Mouse (Mus musculus) midbrain, embryonic 13.5 days (tissue): ENCODE data around the gene Nos3. TPM values are rescaled to one million over a fixed set of nuclear protein-coding genes. Genes with fewer than 3 reads are reported as not detected.
A peak's percentile ranks its signal among the peaks of the same experiment; 100 is the strongest.

Experiments
- ATAC-seq: fragments of 200-750 bp; cut with Nextera tagmentation; 2 replicates; pipeline ENCODE4 v1.8.0; 2017; ENCODE audit warnings: mild to moderate bottlenecking, moderate TSS enrichment, moderate library complexity
- H3K27ac ChIP-seq: fragments of 300-500 bp; sonication (generic); 2 replicates; pipeline ENCODE4 v1.5.1; 2015; ENCODE audit warnings: inconsistent platforms, mild to moderate bottlenecking, moderate library complexity
- H3K27me3 ChIP-seq: fragments of 300-500 bp; sonication (generic); 2 replicates; pipeline ENCODE4 v1.6.1; 2015; ENCODE audit warnings: mild to moderate bottlenecking, inconsistent platforms
- H3K36me3 ChIP-seq: fragments of 300-500 bp; sonication (generic); 2 replicates; pipeline ENCODE4 v1.6.1; 2015; ENCODE audit warnings: mild to moderate bottlenecking, inconsistent platforms
- H3K4me1 ChIP-seq: fragments of 300-500 bp; sonication (generic); replicated peaks from 2 replicates; pipeline ENCODE4 v1.6.1; 2015; ENCODE audit warnings: inconsistent platforms
- H3K4me2 ChIP-seq: fragments of 300-500 bp; sonication (generic); replicated peaks from 2 replicates; pipeline ENCODE4 v1.6.1; 2015; ENCODE audit warnings: moderate library complexity, mild to moderate bottlenecking, inconsistent platforms
- H3K4me3 ChIP-seq: fragments of 300-500 bp; sonication (generic); replicated peaks from 2 replicates; pipeline ENCODE4 v1.5.1; 2015; ENCODE audit warnings: mild to moderate bottlenecking, inconsistent platforms
- H3K9ac ChIP-seq: fragments of 300-500 bp; sonication (generic); replicated peaks from 2 replicates; pipeline ENCODE4 v1.6.1; 2015; ENCODE audit warnings: mild to moderate bottlenecking, inconsistent platforms
- H3K9me3 ChIP-seq: fragments of 300-500 bp; sonication (generic); 2 replicates; pipeline ENCODE4 v1.6.1; 2016; ENCODE audit warnings: mild to moderate bottlenecking, inconsistent platforms
- WGBS: fragments of 180-500 bp; shearing (Covaris S2); methylation state at CpG from one replicate; pipeline ENCODE4 v1.1.7; 2015; 5-methylcytosine and 5-hydroxymethylcytosine counted together
- polyA plus RNA-seq: library from polyadenylated mRNA; unstranded; fragments of >200 nt; fragmentation: Nextera tagmentation; extraction: Ambion mirVana; gene quantifications from 2 replicates; pipeline ENCODE4 v1.2.1, GENCODE M21; 2015

The Nos3 gene
- polyA plus RNA-seq, 1 experiment from 2014 or later: 7.0 TPM

DNA sequence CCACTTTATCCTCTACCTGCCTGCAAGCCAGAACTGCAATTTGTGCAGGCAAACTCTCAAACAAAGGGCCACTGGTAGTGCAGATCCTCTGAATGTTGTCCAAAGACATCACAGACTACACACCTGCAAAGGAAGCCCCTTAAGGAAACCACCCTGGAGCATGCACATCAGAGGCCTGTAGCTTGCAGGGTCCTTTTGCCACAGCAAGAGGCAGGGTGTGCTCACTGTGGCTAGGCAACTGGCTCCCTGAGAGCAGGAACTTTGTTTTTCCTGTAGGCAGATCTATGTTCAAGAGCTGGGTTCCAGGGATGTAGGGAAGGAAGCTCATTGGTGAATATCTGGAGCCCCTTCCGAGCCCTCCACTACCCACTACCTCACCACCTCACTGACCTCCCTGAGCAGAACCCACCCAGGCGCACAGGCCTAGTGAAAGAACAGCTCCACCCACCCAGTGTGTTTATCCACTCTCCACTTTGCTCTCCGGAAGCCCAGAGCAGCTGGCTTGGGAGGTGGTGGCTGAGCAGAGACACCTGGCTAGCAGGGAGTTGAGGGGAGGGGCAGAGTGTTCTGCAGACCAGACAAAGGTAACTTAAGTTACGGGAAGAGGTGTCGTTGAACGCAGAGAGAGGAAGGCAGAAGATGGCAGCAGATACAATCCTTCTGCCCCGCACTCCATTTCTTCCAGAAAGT is 17.3 kb upstream of the Nos3 start:
- H3K36me3 ChIP-seq: 0 out of 2 replicates have a peak, but pooled peaks cover 12% of the 10 kb centered on the region
- no peaks in the 10 kb centered on the region for H3K9me3 ChIP-seq
- ATAC-seq: no peak
- 0 out of 2 replicates have a peak overlapping the region, but pooled peaks have one; percentile 65 for H3K27ac ChIP-seq
- H3K27me3 ChIP-seq: peaks cover 21% of the 10 kb centered on the region
- peak overlapping the region; percentile 99 for H3K4me2 ChIP-seq
- peak overlapping the region; percentile 76; the same call in 1 of the 2 replicates for H3K9ac ChIP-seq
- peak overlapping the region; percentile 53 for H3K4me3 ChIP-seq
- H3K4me1 ChIP-seq: peaks cover 81% of the 10 kb centered on the region
- 58% methylated on average over 7 of the region's 7 CpGs for WGBS

DNA sequence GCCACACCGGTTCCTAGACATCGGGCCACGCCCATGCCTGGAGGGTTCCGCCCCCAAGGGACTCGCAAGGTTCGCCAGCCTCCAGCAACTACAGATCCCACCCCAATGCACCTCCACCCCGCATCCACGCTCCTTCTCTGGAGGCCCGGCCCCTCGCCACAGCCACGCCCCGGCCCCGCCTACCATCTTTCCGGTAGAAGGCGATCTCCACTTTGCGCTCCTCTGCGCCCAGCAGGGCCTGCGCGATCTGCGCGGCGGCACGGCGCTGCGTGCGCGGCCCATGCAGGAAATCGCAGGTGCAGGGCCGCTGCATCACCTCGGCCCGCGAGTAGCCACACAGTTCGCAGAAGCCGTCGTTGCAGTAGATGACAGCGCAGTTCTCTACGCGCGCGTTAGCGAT is 16.5 kb upstream of the Nos3 start:
- ATAC-seq: peak; percentile 2
- peak overlapping the region; percentile 76 for H3K9ac ChIP-seq
- H3K27me3 ChIP-seq: peaks cover 21% of the 10 kb centered on the region
- H3K27ac ChIP-seq: peak overlapping the region; percentile 65
- H3K36me3 ChIP-seq: 0 out of 2 replicates have a peak, but pooled peaks cover 12% of the 10 kb centered on the region
- H3K4me3 ChIP-seq: peak overlapping the region; percentile 53
- H3K4me2 ChIP-seq: peak overlapping the region; percentile 99
- H3K4me1 ChIP-seq: peaks cover 81% of the 10 kb centered on the region
- under 1% methylated on average over 41 of the region's 41 CpGs for whole genome bisulfite sequencing
- no peaks in the 10 kb centered on the region for H3K9me3 ChIP-seq

GRCm38 (mm10) chr5:24348546-24348945 is 16.1 kb upstream of the Nos3 start:
- H3K27ac ChIP-seq: peak overlapping the region; percentile 65
- H3K36me3 ChIP-seq: 0 out of 2 replicates have a peak, but pooled peaks cover 12% of the 10 kb centered on the region
- H3K4me1 ChIP-seq: peaks cover 81% of the 10 kb centered on the region
- H3K4me2 ChIP-seq: peak overlapping the region; percentile 99
- ATAC-seq: no peak
- H3K9me3 ChIP-seq: no peaks in the 10 kb centered on the region
- peaks cover 21% of the 10 kb centered on the region for H3K27me3 ChIP-seq
- peak overlapping the region; percentile 53 for H3K4me3 ChIP-seq
- peak overlapping the region; percentile 76 for H3K9ac ChIP-seq
- under 1% methylated on average over 30 of the region's 30 CpGs for WGBS

DNA sequence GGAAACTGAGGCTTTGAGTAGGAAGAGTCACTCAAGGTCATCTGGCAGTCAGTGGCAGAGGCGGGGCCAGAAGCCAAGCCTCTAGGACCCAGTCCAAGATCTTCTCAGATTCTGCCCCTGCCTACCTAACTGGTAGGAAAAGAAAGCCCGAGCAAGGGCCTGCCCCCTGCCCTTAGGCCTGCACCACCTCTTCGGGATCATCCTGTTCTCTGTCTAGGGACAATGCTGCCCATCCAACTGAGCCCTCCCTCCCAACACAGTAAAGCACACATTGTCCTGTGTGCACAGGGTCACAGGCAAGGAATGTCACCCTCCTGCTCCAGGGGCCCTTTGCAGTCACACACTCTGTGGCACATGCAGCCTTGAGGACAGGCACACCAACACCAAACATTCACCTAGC is 14.5 kb upstream of the Nos3 start:
- no peak for ATAC-seq
- peak overlapping the region; percentile 99 for H3K4me2 ChIP-seq
- H3K27me3 ChIP-seq: peaks cover 21% of the 10 kb centered on the region
- H3K4me1 ChIP-seq: peaks cover 72% of the 10 kb centered on the region
- H3K4me3 ChIP-seq: peak overlapping the region; percentile 81
- H3K9ac ChIP-seq: peak overlapping the region; percentile 96
- 0 out of 2 replicates have a peak, but pooled peaks cover 12% of the 10 kb centered on the region for H3K36me3 ChIP-seq
- WGBS: 51% methylated on average over 3 of the region's 3 CpGs
- no peaks in the 10 kb centered on the region for H3K9me3 ChIP-seq
- H3K27ac ChIP-seq: no peak overlapping the region

- Histone ChIP-seq H3K4me3 (peak overlapping the region; percentile 81), H3K27ac (peak overlapping the region; percentile 98), H3K36me3 (0 out of 2 replicates have a peak, but pooled peaks cover 9% of the 10 kb centered on the region), H3K4me1 (peaks cover 66% of the 10 kb centered on the region), H3K9me3 (no peaks in the 10 kb centered on the region), H3K27me3 (peaks cover 21% of the 10 kb centered on the region), H3K4me2 (peak overlapping the region; percentile 99), H3K9ac (peak overlapping the region; percentile 96)
- 25% methylated on average over 15 of the region's 15 CpGs for WGBS
- ATAC-seq: no peak
Observed at GRCm38 (mm10) chr5:24350531-24351250, 13.9 kb upstream of the Nos3 start.

DNA sequence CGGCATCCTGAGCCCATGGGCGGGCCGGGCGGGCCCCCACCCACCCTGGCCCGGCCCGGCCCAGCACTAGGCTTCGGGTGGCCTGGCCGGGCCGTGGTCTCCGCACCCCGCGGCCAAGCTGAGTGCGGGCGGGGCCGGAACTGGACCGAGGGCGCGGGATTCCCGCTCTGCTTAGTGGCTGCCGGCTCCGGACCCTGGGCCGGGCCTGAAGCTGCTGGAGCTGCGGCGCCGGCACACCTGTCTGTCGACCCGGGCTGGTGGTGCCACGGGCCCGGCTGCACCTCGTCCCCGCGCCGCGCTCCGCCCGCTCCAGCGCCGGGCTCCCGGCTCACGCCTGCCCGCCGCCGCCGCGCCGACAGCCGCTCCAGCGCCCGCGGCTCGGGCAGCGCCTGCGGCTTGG is 13.3 kb upstream of the Nos3 start, which contains the start of gene Kcnh2:
TSS of gene Kcnh2 (minus strand) at position 327 of the 400 bp plus-strand sequence.
- 1% methylated on average over 34 of the region's 53 CpGs for WGBS
- Histone ChIP-seq H3K27ac (peak within 1 kb of the TSS; percentile 98), H3K9me3 (no peaks in the 10 kb centered on the region), H3K4me3 (peak within 1 kb of the TSS; percentile 81), H3K36me3 (0 out of 2 replicates have a peak, but pooled peaks cover 5% of the 10 kb centered on the region), H3K4me2 (peak within 1 kb of the TSS; percentile 99), H3K4me1 (peaks cover 65% of the 10 kb centered on the region), H3K27me3 (peaks cover 21% of the 10 kb centered on the region), H3K9ac (peak within 1 kb of the TSS; percentile 96)
- peak; percentile 71 for ATAC-seq

- Histone ChIP-seq H3K4me2 (peak overlapping the region; percentile 99), H3K9me3 (no peaks in the 10 kb centered on the region), H3K36me3 (0 out of 2 replicates have a peak, but pooled peaks cover 3% of the 10 kb centered on the region), H3K4me3 (peak overlapping the region; percentile 81), H3K27me3 (peaks cover 21% of the 10 kb centered on the region), H3K27ac (peak overlapping the region; percentile 98), H3K9ac (peak overlapping the region; percentile 96), H3K4me1 (peaks cover 65% of the 10 kb centered on the region)
- ATAC-seq: peak; percentile 82
- WGBS: 2% methylated on average over 25 of the region's 41 CpGs
Observed at GRCm38 (mm10) chr5:24351701-24352171, 12.9 kb upstream of the Nos3 start.

DNA sequence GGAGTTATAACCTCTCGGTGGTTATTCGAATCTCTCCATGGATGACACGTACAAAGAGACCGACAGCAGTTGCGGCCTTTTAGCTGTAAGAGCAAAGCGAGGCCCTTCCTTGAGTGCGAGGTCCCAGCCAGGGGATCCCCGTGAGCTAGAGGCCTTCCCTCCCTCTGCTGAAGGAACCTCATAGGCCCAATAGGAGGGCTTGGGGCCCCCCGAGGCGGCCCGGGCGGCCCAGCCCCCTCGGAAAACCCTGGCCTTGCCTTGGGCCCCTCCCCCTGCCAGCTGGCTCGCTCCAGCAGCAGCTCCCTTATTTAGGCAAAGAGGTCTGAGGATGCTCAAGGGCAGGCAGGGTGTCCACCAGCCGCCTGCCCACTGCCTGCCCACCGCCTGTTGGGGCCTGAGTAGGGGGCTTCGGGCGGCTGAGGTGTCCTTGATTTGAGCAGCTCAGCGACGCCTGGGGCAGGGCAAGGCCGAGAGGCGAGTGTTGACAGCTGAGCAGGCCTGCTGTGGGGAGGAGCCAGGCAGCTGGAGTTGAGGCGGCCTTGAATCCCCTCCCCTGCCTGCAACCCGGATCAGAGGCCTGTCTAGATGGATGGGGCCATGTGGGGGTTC is 12.3 kb upstream of the Nos3 start:
- peaks cover 18% of the 10 kb centered on the region for H3K27me3 ChIP-seq

DNA sequence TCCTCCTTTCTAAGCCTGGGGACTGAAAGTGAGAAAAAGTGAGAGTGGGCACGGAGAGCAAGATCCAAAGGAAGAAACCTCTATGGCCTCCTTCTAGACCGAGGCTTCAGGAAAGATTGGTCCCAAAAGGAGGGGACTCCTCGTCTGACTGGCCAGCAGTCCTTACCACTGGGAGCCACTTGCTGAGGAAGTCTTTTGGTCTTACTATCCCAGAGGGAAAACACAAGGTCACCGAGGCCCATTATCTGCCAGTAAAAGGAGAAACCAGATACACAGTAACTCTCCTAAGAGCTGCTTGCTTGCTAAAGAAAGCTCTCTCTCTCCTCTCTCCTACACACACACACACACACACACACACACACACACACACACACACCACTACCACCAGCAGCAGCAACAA is 11.3 kb upstream of the Nos3 start:
- Histone ChIP-seq H3K9me3 (no peaks in the 10 kb centered on the region), H3K36me3 (no peaks in the 10 kb centered on the region), H3K27ac (peak overlapping the region; percentile 98), H3K9ac (peak overlapping the region; percentile 96; the same call in 1 of the 2 replicates), H3K4me2 (peak overlapping the region; percentile 99; the same call in 1 of the 2 replicates), H3K4me1 (peaks cover 56% of the 10 kb centered on the region), H3K27me3 (peaks cover 16% of the 10 kb centered on the region), H3K4me3 (no peak overlapping the region)
- 24% methylated on average over 4 of the region's 4 CpGs for WGBS
- ATAC-seq: no peak

More for the DNA sequence above, 12.3 kb upstream of the Nos3 start:
- peak overlapping the region; percentile 81 for H3K4me3 ChIP-seq
- peak; percentile 47 for ATAC-seq
- peaks cover 64% of the 10 kb centered on the region for H3K4me1 ChIP-seq
- peak overlapping the region; percentile 96 for H3K9ac ChIP-seq
- H3K27ac ChIP-seq: peak overlapping the region; percentile 98
- no peaks in the 10 kb centered on the region for H3K9me3 ChIP-seq
- peak overlapping the region; percentile 99 for H3K4me2 ChIP-seq
- WGBS: 1% methylated on average over 19 of the region's 24 CpGs
- H3K36me3 ChIP-seq: 0 out of 2 replicates have a peak, but pooled peaks cover 2% of the 10 kb centered on the region

- no peaks in the 10 kb centered on the region for H3K27me3 ChIP-seq
- H3K4me2 ChIP-seq: no peak overlapping the region
- no peak overlapping the region for H3K4me3 ChIP-seq
- H3K9ac ChIP-seq: no peak overlapping the region
- H3K4me1 ChIP-seq: peaks cover 27% of the 10 kb centered on the region
- no peak overlapping the region for H3K27ac ChIP-seq
- no peak for ATAC-seq
- 52% methylated on average over 4 of the region's 4 CpGs for WGBS
- no peaks in the 10 kb centered on the region for H3K9me3 ChIP-seq
- no peaks in the 10 kb centered on the region for H3K36me3 ChIP-seq
Observed at GRCm38 (mm10) chr5:24356764-24357163, 7.8 kb upstream of the Nos3 start.

- Histone ChIP-seq H3K27me3 (no peaks in the 10 kb centered on the region), H3K27ac (no peak overlapping the region), H3K9me3 (no peaks in the 10 kb centered on the region), H3K9ac (no peak overlapping the region), H3K36me3 (no peaks in the 10 kb centered on the region), H3K4me1 (peaks cover 20% of the 10 kb centered on the region), H3K4me2 (no peak overlapping the region), H3K4me3 (no peak overlapping the region)
- 13% methylated on average over 7 of the region's 7 CpGs for WGBS
- no peak for ATAC-seq
Observed at GRCm38 (mm10) chr5:24357461-24357860, 7.1 kb upstream of the Nos3 start.
